Mouse (Mus musculus): Measurements from ENCODE around the gene Nfkbiz.

DNA sequence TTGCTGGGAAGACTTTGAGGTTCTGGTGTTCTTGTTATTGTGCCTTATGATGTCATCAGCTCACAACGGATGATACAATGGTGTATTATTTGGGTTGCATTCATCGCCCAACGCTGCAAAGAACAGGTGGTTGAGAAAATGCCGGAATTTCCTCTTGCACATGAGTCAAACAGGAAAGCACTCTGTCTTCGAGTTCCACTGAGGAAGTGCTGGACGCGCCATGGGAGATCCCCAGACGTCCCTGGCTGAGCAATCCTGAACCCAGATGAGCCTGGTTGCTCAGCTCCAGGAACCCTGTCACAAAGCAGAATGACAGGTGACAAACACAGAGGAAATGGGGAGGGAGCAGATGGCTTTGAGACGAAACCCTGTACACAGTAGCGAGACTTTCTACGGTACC, 62.4 kb downstream of the Nfkbiz start:
- TF ChIP-seq POLR2A (IDR thresholded peaks at IDR 0.05; ENCODE audit: control insufficient read depth in 1 of 2, insufficient read depth in 1 of 2, low read depth in 1 of 2, low read length in 2 of 2, poor library complexity in 1 of 2): no peak
- no peak for TF ChIP-seq CTCF (IDR thresholded peaks at IDR 0.05 in 2 of 3, conservative IDR thresholded peaks at IDR 0.05 in 1 of 3; ENCODE audit: control insufficient read depth in 1 of 3, insufficient read depth in 1 of 3, low read depth in 2 of 3, low read length in 3 of 3, poor library complexity in 1 of 3, severe bottlenecking in 1 of 3)
- TF ChIP-seq POLR2AphosphoS2 (IDR thresholded peaks at IDR 0.05; ENCODE audit: low read length): no peak
- no peak for TF ChIP-seq ETS1 (IDR thresholded peaks at IDR 0.05; ENCODE audit: low read depth, low read length)
- TF ChIP-seq NRF1 (IDR thresholded peaks at IDR 0.05; ENCODE audit: insufficient read depth, low read depth, low read length, poor library complexity, severe bottlenecking): no peak
- TF ChIP-seq EP300 (IDR thresholded peaks at IDR 0.05; ENCODE audit: low read depth in 1 of 2, low read length in 2 of 2): no peak
